Mouse (Mus musculus) frontal cortex, postnatal 10 days (tissue): Measurements from ENCODE around the gene Ost4.

Experiments
- DNase-seq, 2 experiments: peaks; one replicate each; pipeline ENCODE4 v3.0.0; 2022; ENCODE audit warnings: low spot score in 2 of 2, mixed read lengths in 1 of 2

Gene Ost4

DNA sequence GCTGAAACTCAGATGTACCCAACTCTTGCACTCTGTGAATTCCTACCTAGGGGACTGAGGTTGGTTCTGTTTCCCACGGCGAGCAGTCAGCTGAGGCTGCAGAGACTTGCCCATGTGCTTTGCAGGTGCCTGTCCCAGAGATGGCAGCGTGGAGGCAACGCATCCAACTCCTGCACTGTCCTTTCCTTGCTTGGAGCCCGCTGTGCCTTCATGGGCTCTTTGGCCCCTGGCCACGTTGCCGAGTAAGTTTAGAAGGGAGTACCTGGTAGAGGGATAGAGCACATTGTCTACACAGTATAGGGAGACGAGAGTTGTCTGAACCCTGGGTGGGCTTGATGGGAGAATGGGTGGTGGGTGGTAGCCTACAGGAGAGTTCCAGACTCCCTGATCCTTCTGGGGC, 17.0 kb upstream of the Ost4 start:
- DNase-seq: no peak

DNA sequence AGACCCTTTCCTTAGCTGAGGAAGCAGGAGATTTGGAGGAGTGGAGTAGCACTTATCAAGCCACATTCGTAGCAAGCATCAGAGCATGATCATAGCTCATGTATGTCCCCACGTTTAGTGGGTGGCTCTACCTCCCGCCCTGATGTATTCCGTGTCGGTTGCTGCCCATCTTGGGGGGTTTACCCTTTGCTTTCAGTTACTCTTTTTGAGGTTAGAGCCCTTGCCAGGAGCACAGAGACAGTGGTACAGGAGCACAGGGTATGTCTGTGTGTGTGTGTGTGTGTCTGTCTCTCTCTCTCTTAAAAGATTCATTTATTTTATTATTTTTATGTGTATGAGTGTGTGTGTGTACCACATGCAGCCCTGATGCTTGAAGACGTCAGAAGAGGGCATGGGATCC, 15.5 kb upstream of the Ost4 start:
- DNase-seq: no peak

DNA sequence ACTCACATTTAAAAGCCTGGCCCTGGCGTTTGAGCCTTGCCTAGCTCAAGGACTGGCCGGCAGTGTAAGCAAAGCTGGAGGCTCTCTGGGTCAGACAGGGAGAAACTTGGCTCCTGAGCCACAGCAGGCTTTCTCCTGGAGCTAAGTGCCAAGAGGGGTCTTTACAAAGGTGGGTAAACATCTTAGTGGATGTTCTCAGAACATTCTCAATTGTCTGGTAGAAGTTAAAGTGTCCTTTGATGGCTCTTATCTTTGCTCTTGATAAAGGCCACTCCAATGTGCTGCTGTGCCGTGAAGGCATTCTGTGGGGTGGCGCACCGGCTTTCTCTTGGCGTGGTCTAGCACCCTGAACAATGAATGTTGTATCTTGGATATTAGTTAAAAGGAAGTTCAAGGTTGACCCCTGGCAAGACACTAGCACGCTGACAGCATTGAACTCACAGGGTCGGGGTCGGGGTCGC, 15.0 kb upstream of the Ost4 start:
- no peak for DNase-seq

DNA sequence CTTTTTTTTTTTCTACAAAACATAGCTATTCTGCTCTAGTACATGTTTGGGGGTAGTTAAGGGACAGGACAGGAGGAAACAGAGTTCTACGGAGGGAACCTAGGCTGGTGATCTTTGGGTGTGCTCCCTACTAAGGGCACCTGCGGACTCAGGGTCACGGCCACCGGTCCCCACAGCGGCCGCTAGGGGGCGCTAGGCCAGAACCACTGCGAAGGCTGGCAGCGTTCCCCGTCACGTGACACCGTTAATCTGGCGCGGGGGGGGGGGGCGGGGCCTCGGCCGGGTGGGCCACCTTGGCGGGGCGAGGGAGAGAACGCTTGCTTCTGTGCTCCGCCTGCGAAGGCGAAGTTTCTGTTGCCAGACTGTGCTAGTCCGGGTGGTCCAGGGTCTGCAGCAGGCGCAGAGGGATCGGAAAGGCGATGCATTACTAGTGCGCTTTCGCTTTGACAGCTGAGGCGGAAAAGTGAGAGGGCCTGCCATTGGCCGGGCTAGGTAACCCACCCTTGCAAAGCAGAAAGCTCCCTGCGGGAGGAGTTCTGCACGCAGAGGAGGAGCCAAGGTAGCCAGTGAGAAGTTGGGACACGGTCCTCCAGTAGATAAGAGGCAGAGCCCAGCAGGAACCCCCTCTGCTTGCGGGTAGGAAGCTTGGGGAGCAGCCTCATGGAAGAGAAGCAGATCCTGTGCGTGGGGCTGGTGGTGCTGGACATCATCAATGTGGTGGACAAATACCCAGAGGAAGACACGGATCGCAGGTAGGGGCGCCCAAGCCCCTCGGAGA, 13.9 kb upstream of the Ost4 start, which contains the start of gene Khk:
Khk (plus strand) TSS at position 176 of the 778 bp plus-strand sequence.
- peak; percentile 59 to 83 for DNase-seq

DNA sequence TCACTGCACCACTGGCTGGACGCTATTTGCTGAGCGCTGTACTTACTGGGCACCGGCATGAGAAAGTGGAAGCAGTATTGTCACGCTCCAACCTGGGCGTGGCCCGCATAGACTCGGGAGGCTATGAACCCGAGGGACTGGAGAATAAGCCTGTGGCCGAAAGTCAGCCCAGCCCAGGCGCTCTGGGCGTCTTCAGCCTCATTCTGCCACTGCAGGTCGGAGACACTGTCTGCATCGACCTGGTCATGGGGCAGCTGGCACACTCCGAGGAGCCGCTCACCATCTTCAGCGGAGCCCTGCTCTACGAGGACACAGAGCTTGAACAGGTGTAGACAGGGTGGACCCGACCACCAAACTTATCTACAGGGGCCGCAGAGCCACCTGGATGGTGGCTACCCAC, 13.0 kb upstream of the Ost4 start:
- peak in 1 of 2 experiments; percentile 23 for DNase-seq

DNA sequence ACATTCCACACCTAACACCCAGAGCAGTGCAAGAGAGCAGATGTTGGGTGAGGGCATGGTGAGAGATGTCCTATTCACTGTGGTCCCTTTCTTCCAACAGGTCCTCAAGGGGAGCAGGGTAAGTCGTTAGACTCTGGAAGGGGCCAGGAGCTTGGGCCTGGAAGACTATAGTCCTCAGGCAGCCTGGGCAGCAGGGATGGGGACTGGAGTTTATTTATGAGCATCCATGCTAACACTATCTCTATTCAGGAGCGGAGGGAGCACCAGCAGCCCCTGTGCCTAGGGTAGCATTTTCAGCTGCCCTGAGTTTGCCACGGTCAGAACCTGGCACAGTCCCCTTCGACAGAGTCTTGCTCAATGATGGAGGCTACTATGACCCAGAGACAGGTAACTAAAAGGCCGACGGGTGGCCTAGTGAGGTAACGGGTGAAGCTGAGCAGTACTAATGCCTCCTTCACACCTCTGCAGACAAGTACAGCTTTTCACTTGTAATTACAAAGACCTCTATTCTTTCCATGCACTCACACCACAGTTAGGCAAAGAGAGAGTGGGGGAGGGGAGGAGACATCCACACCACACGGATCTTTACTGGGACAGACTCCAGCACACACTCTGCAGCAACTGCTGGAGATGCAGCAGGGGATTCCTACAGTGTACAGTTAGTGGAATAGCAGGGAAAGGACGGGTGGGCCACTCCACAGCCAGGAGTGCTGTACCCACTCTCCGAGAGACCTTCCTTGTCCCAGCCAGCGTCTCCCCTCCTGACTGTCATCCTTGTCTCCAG, 12.4 kb upstream of the Ost4 start:
- DNase-seq: peak in 1 of 2 experiments; percentile 29

DNA sequence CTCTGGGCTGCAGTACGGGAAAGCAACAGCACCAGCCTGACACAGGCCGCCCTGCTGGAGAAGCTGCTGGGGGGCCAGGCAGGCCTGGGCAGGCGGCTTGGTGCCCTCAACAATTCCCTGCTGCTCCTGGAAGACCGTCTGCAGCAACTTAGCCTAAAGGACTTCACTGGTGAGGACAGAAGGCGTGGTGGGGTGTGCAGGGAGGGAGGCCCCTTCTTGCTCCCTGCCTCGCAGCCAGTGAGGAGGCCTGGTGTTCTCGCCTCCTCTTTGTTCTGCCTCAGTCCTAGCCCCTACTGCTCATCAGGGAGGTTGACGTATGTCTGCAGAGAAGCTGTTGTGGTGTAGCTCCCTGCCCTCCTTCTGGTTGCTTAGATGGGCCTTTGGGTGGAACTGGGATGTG, 11.1 kb upstream of the Ost4 start:
- no peak for DNase-seq

DNA sequence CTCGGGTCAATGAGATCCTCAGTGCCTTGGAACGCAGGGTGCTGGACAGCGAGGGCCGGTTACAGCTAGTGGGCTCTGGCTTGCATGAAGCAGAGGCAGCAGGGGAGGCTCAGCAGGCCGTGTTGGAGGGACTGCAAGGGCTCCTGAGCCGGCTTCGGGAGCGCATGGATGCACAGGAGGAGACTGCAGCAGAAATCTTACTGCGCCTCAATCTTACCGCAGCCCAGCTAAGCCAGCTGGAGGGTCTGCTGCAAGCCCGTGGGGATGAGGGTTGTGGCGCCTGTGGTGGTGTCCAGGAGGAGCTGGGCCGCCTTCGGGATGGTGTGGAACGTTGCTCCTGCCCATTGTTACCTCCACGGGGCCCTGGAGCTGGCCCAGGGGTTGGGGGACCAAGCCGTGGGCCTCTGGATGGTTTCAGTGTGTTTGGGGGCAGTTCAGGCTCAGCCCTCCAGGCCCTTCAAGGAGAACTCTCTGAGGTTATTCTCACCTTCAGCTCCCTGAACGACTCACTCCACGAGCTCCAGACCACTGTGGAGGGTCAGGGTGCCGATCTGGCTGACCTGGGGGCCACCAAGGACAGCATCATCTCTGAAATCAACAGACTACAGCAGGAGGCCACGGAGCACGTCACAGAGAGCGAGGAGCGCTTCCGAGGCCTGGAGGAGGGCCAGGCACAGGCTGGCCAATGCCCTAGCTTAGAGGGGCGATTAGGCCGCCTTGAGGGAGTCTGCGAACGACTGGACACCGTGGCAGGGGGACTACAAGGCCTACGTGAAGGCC, 10.5 kb upstream of the Ost4 start:
- no peak for DNase-seq

DNA sequence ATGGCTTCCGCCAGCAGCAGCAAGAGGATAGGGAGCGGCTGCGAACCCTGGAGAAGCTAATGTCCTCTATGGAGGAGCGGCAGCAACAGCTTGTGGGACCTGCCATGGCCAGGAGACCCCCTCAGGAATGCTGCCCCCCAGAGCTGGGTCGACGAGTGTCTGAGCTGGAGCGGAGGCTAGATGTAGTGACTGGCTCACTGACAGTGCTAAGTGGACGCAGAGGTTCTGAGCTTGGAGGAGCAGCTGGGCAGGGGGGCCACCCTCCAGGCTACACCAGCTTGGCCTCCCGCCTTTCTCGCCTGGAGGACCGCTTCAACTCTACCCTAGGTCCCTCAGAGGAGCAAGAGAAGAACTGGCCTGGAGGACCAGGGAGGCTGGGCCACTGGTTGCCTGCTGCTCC, 9.8 kb upstream of the Ost4 start:
- peak in 1 of 2 experiments; percentile 20 for DNase-seq

DNA sequence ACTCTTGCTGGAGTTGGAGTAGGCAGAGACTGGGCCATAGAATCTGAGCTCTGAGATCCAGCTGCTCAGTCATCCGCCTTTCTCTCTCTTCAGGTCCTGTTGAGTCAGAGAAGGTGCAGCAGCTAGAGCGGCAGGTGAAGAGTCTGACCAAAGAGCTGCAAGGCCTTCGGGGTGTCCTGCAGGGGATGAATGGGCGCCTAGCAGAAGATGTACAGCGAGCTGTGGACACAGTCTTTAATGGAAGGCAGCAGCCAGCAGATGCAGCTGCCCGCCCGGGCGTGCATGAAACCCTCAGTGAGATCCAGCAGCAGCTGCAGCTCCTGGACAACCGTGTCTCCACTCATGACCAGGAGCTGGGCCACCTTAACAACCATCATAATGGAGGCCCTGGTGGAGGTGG, 9.3 kb upstream of the Ost4 start:
- DNase-seq: no peak

DNA sequence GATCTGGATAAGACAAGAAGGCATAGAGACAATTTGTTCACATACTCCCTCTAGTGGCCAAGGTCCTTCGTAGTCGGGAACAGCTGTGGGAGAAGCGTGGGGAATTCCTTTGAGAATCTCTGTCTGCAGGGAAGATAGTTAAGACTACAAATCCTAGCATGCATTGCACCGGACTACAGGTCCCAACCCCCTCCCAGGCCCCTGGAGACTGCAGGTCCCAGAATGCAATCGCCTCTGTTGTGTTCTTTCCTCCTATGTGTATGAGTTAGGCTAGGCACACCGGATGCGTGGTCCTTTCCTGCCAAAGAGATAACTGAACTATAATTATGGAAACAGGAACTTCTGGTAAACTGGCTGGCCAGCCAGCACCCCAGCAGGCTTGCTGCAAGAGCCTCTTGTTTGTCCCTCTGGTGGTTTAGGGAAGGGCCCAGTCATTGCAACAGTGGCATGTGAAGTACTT, 8.4 kb upstream of the Ost4 start:
- DNase-seq: peak; percentile 86 to 93

DNA sequence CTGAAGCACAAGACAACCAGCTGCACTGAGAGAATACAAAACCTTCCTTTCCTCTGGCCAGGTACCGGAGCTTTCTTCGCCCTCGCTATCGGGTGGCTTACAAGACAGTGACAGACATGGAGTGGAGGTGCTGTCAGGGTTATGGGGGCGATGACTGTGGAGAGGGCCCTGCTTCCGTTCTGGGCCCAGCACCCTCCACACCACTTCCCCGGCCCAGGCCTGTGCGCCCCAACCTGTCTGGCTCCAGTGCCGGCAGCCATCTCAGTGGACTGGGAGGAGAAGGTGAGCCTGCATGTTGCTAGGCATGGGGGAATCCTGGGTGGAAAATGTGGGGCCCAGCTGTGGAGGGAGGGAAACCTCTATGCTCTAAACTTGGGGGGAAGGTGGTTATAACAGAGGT, 7.9 kb upstream of the Ost4 start:
- peak in 1 of 2 experiments; percentile 20 for DNase-seq

DNA sequence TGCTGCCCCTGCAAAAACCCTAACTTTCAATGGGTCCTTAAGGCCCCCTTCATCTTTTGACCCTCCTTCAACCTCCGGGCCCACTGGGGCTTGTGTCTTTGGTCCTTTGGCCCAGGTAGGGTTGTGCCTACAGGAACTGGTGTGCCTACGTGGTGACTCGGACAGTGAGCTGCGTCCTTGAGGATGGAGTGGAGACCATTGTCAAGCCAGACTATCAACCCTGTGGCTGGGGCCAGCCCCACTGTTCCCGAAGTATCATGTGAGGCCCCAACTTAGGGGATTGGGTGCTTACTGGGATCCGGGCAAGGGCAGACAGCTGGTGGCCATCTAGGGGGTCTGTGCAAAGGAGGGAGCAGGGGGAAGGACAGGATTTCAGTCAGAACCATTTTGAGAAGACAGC, 7.3 kb upstream of the Ost4 start:
- DNase-seq: no peak

DNA sequence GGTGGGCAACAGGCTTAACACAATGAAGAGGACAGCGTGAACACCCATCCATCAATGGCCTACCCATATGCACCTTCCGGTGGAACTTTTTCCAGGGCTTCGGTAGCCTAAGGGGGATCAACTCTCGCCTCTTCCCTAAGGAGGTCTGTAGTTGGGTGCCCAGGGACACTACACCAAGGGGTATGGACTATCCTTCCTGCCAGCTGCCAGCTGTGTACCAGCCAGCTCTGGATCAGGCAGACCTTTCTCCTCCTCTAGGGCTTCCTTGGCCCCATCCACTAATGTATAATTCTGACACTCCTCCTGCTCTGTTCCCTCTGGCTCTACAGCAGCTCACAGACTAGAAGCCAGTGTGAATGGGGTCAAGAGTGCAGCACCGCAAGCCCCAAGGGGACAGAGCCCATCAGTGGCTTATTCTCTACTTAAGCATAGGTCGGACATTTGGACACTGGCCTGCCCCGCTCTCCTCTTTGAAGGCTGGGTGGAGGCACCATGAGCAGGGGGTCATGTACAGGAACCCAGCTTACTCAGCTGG, 6.6 kb upstream of the Ost4 start:
- no peak for DNase-seq

DNA sequence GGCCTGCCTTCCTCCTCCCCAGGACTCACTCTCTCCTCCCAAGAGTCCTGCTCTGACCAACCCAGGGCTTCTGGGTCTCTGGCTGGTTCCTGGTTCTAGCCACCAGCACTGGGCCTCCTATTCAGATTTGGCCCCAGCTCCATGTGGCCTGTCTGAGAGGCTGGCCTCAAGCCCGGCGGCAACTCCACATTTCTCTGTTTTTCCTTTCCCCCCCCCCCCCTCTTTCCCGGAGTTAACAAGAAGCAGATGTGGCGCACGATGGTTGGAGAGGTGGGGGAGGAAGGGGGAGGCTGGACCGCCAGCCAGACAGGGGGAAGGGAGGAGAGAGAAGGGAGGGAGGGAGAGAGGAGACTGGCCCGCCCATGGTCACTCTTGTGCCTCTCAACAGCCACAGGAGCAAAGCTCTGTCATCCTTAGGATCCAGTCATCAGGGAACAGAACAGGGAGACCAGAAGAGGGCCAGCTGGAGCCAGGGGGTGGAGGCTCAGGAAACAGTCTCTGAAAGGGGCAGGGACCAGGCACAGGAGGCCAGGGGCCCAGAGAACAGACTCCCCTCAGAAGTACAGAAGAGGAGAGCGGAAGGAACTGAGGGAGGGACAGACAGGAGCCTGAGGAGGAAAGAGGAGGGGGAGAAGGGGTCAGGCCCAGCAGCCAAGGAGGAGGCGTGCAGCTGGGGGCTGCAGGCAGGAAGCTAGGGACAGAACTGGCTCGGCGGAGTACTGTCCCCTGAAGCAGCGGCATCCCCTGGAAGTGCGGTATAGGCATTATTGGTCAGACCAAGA, 5.7 kb upstream of the Ost4 start, which contains the start of gene Emilin1:
Emilin1 (plus strand) TSS at position 343 of the 782 bp plus-strand sequence.
- DNase-seq: no peak

DNA sequence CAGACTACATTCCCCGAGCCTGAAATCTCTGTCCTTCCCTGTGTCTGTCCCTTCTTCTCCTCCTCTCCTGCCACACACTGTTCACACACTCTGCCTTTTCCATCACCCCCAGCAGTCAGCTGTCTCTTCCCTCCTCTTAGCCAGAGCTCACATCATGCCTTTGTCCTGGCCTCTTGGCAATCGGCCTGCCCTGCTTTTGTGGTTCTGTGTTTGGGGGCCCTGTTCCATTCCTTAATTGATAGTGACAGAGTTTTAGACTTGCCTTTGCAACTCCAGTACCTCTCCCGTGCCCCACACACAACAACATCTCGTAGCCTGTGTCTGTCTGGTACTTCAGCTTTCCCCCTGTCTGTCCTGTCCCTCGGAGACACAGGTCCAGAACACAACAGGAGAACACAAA, 4.6 kb upstream of the Ost4 start:
- no peak for DNase-seq

DNA sequence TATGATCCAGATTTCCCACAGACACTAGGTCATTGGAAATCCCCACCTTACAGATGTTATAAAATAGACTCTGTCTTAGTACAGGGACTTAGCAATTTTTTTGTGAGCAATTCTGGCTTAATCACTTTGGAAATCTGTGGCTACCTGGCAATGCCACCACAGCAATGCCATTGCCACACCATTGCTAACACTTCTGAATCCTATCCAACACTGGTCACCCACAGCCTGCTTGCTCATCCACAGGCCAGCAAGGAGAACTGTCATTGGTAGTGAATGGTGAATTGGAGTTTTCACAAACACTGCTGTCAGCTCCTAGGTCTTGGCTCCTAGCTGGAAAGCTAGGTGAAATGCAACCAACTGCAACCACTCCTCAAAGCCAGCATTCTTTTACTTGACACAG, 2.9 kb upstream of the Ost4 start:
- DNase-seq: no peak

DNA sequence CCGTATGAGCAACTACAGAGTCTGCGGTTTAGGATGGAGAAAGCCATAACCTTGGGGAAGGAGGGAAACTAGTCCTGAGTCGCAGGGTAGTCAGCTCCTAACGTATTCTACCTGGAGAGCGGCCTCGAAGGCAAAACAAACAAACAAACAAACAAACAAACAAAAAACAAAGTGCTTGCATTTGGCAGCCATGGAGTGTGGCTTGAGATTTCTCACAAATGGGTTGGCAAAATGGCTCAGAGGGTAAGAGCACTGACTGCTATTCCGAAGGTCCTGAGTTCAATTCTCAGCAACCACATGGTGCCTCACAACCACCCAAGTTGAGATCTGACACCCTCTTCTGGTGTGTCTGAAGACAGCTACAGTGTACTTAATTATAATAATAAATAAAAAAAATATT, 2.3 kb upstream of the Ost4 start:
- DNase-seq: no peak

DNA sequence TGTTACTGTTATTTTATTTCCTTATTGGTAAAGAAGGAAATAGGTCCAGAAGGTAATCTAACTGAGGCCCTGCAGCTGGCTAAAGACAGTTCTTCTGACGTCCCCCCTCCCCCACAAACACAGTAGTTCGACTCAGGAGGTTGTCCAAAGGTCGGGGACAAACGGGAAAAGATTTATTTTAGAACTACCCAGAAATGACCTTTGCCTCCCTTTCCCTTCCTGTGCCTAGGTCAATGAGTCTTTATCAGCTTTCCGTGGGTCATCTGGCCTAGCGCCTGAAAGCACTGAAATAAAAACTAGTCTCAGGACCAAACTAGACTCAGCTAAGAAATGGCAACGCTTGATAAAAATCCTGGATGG, 1.7 kb upstream of the Ost4 start:
- DNase-seq: no peak

DNA sequence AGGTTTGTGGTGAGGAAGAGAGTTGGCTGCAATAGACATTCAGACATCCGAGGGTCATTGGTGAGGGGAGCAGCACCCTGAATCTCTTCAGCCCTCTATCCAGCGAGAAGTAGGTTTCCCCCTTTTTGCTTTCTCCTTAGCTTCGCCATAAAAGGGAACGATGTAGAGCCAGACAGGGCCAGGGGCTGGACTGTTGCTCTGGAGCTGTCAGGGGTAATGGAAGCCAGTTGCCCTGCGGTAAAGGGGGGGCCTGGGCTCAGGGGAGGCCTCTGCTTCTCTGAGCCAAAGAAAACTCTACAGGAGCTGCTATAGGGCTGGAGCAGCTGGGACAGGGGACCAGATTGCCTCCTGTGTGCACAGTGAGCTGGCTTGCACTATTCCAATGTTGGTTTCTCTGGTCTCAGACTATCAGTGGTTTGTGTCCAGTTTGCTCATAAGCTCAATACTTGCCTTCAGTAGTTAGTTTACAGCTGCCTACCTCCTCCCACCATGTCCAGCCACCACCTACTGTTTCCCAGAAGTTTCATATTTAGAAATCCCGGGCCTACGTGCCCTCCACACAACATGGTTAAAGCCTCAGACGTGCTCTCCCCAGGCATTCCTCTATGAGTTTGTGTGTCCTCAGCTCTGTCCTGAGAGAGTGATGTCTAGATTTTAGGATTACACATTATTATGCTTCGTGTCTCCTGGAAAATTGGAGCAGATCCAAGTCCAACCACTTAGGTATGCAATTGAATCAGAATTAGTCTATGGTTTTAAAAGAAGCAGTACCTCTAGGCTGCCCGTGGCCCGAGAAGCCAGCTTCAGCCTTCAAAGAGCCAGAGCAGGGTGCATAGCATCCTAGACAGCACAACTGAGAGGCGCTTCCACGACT, 1.1 kb upstream of the Ost4 start:
- DNase-seq: no peak
